Mouse (Mus musculus): Measurements from ENCODE around the gene Gli1.
"Not testable (repeated sequence)": the region's sequence is repeated elsewhere in the genome, so short reads cannot be mapped to it uniquely, and the experiment has no call there.

Gli1 gene

DNA sequence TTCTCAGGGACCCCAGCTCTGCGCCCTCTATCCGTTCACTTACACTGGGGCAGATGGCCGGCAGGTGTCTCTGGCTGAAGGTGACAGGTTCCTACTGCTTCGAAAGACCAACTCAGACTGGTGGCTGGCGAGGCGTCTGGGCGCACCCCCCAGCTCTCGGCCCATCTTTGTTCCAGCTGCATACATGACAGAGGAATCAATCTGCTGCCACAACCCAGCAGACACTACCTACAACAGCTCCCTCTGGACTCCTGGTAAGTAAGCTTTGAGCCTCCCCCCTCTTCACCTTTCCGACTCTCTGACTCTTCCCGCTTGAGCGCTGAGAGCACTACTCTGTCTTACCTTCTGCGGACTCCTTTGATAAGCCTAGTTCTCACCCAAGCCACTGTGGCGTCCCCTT is 19.6 kb downstream of the Gli1 start:
- DNase-seq (ENCODE audit: low spot score), result no peak

DNA sequence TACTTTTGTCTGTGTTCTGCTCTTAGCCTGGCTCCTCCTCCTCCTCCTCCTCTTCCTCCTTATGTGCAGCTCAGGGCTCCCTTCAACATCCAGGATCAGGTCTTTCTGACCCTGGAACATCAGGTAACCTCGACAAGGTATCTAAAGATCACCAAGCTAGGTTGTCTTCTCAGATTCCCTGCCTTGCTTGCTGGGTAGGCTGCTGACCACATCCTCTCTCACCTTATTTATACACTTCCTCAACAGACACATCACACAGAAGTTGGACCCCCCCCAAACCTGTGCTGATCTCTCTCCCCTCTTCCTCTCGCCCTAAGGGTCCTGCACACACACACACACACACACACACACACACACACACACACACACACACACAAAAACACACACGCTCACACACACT is 20.2 kb downstream of the Gli1 start, which contains the start of gene Arhgap9:
Gene Arhgap9, plus strand, starts transcription at position 344 of the 400 bp plus-strand sequence.
- no peak for DNase-seq (ENCODE audit: low spot score)

DNA sequence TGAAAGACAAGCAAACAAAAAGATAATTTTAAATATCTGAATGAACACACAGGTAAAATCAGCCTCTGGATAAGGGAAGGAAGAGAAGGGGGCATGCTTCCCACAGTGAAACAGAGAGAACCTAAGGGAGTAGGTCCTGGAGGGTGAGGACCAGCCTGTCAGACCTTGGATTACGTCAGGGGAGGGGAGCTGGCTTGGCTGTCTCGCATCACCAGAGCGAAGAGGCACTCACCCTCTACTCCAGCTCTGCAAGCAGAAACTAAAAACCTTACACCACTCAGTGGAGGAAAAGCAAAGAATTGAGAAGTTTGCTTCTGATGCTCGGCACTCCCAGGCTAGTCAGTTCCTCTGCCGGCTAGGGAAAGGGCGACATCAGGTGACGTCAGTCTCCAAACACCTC is 21.8 kb downstream of the Gli1 start:
- DNase-seq (ENCODE audit: low spot score), result no peak

DNA sequence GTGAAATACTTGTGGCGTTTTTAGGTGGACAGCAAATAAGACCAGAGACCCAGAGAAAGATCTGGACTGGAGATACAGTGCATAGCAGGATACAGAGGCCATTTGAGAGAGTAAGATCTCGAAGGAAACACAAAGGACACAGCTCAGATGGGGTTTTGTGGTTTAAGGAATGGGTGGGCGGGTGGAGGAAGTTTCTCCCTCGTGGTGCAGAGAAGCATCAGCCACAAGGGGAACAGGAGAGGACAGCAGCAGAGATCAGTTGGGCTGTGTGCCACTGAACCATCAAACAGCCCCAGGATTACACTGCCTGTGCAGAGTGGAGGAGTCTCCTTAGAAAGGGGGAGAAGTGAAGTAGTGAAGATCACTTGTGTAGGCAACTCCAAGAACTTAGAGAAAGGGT is 23.8 kb downstream of the Gli1 start:
- no peak for DNase-seq (ENCODE audit: low spot score)

DNA sequence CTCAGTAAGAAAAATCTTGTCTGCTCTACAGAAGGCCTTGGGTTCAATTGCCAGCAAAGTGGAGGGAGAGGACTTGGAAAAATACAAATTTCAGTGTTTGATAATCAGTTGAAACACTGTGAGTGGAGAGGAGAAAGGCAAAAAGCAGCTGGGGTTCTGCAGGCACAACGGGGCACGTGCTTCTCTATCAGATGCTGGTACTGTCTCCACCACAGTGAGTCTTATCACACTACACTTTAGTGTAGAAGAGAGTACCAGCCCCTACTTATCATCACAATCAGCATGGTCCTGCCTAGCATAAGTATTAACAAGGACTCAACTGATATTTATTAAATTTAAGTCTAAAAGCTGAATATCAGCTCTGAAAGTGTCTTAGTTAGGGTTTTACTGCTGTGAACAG is 24.5 kb downstream of the Gli1 start:
- no peak for DNase-seq (ENCODE audit: low spot score)

DNA sequence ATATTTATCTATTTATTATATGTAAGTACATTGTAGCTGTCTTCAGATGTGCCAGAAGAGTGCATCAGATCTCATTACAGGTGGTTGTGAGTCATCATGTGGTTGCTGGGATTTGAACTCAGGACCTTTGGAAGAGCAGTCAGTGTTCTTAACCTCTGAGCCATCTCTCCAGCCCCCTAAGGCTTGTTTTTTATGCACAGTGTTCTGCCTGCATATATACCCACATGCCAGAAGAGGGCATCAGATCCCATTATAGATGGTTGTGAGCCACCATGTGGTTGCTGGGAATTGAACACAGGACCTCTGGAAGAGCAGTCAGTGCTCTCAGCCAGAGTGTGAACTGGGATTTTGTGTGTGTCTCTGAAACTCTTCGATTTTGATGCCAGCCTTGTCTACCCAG is 26.8 kb downstream of the Gli1 start:
- DNase-seq (ENCODE audit: low spot score), result not testable (repeated sequence)

DNA sequence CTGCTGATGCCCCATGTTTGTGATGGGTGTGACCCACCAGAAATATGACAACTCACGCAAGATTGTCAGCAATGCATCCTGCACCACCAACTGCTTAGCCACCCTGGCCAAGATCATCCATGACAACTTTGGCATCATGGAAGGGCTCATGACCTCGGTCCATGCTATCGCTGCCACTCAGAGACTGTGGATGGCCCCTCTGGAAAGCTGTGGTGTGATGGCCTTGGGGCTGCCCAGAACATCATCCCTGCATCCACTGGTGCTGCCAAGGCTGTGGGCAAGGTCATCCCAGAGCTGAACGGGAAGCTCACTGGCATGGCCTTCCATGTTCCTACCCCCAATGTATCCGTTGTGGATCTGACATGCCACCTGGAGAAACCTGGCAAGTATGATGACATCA is 28.3 kb downstream of the Gli1 start:
- DNase-seq (ENCODE audit: low spot score), result not testable (repeated sequence)

DNA sequence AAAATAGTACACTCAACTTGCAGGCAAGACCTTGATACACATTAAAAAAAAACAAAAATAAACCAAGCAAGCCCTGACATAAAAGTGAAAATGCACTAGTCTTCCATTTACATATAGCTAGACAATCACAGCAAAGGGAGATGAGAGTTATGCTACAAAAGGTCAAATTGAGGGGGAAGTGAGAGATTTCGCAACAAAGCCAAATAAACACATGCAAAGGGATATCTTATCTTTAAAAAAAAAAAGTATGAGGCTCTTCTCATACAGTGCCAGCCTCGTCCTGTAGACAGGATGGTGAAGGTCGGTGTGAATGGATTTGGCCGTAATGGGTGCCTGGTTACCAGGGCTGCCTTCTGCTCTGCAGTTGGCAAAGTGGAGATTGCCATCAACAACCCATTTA is 28.9 kb downstream of the Gli1 start:
- DNase-seq (ENCODE audit: low spot score), result no peak

DNA sequence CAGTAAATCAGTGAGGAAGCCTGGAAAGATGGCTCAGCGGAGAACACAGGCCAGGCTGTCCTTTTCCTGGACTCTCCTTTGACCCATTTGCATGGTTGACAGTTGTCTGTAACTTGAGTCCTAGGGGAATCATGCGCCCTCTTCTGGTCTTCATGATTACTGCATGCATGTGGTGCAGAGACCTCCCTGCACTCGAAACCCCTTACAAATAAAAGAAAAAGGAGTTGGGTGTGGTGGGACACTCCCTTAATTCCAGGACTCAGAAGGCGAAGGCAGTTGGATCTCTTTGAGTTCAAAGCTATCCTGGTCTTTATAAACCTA is 29.5 kb downstream of the Gli1 start:
- DNase-seq (ENCODE audit: low spot score), result peak; percentile 92

DNA sequence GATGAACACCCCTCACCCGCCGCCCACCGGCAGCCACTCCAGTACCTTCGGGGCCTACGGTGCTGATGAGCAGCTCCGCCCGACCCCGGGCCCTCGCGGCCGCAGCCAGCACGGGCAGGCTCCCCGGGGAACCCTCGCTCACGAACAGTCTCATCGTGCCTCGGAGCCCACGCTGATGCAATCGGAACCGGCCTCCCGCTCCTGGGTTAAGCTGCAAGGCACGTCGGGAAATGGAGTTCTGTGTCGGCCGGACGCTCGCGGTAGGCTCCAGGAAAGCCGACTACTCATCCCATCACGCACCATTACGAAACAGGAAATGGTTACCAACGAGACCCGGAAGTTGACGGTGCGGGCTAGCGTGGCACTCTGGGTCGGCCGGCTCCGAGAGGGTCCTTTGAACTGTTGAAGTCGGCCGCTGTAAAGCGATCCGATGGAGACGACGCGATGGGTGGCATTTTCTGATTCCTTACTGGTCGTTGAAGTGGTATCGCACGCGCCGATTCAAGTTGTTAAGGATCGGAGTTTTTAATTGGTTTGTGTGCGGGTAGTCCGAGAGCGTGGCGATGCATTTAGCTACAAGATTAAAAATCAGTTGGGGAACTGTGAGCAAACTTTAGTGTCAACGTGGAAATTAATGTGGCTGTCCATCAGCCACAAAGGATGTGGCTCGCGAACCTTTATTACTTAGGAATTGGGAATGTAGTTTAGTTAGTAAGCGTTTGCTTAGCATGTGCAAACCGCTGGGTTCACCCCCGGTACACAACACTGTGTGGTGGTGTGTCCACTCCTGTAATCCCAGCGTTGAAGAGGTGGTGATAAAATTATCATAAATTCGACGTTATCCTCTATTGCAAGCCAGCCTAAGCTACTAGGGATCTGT is 30.1 kb downstream of the Gli1 start, which contains the start of gene Mars:
Gene Mars, minus strand, starts transcription at position 311 of the 880 bp plus-strand sequence.
- DNase-seq (ENCODE audit: low spot score), result peak; percentile 98

DNA sequence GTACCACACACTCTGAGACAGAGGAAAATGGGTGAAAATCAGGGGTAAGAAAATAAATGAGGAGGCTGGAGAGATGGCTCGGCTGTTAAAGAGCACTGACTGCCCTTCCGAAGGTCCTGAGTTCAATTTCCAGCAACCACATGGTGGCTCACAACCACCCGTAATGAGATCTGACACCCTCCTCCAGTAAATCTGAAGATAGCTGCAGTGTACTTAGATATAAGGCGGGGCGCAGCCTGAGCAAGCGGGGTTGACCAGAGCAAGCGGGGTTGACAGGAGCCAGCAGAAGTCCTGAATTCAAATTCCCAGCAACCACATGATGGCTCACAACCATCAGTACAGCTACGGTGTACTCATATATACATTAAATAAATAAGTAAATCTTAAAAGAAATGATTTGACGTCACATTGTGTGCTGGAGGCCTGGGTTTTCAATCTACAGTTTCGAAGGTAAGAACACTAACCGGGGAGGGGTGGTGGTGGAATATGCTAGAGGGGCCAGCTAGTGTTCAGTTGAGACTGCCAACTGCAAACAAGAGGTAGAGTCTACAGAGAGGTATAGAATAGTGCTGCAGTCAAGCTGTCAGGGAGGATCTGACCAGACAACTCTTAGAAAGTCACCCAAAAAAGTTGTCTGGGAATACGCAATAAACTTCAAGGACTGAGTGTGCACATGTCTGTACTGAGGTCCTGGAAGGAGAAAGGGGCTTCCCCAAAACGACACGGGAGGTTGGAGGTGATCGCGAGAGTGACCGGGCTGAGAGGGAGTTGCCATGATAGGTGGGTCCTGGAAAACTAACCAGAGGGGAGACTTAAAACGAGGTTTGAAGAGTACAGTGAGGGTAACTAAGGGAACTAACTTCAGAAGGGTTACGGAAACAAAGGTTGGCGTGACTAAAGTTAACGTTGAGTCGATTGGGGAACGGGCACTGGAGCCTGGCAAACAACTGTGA is 31.0 kb downstream of the Gli1 start:
- peak; percentile 74 for DNase-seq (ENCODE audit: low spot score)

DNA sequence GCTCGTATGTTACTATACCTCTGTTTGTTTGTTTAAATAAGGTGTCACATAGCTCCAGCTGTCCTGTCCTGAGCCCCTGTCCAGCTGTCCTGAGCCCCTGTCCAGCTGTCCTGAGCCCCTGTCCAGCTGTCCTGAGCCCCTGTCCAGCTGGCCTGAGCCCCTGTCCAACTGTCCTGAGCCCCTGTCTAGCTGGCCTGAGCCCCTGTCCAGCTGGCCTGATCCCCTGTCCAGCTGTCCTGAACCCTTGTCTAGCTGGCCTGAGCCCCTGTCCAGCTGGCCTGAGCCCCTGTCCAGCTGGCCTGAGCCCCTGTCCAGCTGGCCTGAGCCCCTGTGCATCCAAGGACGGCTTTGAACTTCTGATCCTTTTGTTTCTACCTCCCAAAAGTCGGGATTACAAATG is 32.6 kb downstream of the Gli1 start:
- DNase-seq (ENCODE audit: low spot score), result not testable (repeated sequence)

DNA sequence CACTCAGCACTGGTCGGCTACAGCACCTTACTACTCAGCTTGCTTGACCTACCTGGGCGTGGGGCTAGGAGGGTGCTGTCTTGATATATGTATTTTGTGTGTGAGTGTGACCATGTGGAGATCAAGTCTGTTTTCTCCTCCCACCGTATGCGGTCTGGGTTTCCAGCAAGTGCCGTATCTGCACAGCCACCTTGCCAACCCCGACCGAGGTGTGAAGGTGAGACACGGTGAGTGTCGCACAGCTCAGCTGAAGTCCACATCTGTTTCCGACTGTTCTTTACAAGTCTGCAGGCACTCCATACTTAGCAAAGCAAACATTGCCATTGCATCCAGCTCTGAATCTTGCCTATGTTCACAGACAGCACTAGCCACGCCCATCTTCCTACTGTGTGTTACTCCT is 38.6 kb downstream of the Gli1 start:
- DNase-seq (ENCODE audit: low spot score), result no peak

DNA sequence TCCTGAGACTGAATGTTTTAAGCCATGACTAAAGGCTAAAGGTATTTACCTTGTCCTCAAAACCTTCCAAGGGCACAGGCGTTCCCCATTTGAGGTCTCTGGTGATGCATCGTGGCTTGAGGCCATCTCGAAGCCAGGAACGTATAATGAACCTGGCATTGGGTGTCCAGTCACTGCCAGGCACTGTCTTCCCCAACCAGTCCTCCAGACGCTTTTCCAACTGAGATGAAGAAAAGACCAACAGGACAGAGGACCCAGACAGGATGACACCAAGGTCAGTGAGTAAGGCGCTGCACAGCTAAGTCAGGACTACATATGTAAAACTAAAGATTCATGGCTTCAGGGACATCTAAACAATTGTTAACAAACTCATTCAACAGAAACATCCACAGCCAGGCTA is 41.4 kb downstream of the Gli1 start:
- DNase-seq (ENCODE audit: low spot score), result no peak

DNA sequence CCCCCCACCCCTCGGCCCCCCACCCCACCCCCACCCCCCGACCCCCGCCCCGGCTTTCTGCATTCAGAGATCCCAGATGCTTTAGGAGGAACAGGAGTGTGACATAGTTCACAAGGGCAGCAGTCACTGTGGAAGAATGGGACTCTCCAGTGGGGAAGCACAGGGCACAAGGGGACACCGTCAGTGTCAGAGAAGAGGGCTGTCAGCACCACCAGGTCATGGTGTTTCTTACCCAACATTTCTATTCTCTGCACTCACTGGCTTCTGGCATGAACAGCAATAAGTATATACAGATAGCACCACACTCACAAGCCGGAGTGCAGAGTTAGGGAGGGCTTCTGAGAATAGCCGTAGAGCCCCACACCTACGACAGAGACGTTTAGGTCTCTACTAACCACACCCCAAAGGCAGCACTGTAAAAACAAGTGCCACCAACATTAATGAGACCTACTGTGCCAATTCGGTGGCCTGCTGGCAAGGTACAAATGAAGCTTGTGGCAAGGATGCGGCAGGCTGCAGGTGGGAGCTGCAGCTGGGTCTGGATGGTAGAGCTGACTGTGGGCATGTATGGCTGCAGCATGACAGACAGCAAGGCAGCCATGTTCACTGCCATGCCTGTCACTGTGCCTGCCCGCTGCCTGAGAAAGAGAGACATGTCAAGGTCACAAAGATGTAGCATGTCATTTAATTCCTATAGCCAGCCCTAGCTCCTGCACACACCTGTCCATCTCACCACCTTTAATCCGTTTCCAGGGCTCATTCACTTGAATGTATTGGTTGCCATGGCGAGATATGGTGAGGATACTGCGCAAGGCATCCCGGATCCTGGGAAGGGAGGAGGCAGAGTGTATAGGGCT is 44.5 kb downstream of the Gli1 start:
- DNase-seq (ENCODE audit: low spot score), result peak; percentile 41

DNA sequence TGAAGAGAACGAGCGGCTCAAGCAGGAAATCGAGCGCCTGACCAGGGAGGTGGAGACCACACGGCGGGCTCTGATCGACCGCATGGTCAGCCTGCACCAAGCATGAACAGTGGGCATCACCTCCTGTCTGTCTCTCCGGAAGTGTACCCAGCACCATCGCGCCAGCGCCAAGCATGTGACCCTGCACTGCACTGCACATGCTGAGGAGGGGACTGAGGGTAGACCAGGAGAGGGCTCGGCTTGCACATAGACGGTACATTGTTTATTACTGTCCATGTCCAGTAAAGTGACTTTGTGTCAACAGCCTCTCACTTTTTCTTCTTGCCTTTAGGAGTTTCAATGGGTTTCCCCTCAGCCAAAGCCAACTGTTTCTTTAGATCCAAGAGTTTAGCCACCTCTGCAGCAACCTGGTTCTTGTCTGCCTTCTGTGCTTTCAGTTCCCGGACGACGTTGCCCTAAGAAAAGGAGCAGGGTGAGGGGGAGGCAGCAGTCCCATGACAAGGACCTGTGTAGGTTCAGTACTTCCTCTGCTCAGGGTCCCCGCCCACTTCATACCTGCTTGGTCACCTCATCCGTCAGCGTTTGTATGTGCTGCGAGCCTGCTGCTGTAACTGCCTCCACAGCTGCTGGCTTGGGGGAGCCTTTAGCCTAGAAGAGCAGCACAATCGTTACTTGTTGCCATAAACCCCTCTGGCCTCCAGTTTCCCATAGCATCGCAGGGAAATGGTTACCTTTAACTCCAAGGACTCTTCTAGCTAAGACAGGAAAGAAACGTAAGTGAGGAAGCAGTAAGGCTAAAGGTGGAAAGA is 45.6 kb downstream of the Gli1 start:
- DNase-seq (ENCODE audit: low spot score), result no peak

DNA sequence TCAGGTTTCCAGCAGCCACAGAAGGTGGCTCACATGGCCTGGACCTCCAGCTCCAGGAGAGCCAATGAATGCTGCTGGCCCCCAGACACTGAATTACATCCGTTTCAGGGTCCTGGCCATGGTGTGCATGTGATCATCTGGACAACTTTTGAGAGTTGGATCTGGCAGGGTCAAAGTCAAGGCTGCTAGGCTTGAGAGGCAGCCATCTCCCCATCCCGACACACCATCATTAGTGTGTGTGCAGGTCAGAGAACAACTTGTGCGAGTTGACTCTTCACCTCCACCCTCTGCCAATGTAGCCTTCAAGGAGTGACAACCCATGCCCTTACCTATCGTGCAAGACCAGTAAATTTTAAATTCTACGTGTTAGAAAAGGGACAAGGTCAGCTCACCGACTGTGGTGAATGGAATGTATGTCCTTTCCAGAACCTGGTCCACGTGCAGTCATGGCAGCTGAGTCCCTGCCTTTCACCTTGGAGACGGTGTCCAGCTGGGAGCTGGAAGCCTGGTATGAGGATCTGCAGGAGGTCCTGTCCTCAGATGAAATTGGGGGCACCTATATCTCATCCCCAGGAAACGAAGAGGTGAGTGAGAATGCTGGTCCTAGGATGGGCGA is 46.8 kb downstream of the Gli1 start:
- DNase-seq (ENCODE audit: low spot score), result no peak

DNA sequence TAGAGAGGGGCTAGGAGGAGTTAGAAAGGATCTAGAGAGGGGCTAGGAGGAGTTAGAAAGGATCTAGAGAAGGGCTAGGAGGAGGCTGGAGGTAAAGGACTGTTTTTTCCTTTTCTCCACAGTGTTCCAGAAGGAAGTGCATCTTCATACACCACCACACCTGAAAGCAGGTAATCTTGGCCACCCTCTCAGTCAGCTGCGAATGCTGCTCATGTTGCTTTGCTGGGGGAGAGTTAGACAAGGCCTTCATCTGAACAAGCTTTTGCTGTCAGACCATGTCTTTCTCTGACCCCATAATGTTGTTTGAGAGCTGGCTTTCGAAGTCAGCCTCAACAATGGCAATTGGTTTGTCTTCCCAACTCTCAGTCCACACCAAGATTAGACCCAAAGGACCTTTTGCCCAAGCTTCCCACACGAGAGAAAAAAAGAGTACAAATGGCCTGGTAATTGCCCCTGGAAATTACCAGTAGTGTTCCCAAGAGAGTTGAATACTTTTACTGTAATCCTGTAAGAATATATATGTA is 48.1 kb downstream of the Gli1 start:
- no peak for DNase-seq (ENCODE audit: low spot score)

DNA sequence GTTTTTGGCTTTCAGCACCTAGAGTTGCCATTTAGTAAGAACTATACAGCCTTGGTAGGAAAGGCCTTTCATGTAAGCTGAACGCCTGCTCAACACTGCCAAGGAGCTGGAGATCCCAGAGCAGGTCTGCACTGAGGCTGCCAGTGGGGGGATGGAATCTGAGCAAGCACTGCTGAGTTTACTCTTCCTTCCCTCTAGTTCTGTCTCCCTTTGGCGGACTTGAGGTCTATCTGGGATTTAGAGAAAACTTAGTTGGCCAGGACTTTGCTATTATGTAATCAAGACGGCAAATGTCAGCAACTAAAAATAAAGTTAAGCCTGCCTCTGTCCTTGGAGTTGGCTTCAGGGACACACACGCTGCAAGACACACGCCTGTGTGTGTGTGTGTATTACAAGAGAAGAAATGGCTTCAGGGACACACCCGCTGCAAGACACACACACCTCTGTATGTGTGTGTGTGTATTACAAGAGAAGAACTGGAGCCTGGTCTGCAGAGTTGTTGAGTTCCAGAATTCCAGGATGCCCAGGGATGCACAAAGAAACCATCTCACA is 48.7 kb downstream of the Gli1 start:
- DNase-seq (ENCODE audit: low spot score), result peak; percentile 88

All from adipocyte (in vitro differentiated cells).